Mouse (Mus musculus): Measurements from ENCODE around the gene Mfsd7a.

The Mfsd7a gene

DNA sequence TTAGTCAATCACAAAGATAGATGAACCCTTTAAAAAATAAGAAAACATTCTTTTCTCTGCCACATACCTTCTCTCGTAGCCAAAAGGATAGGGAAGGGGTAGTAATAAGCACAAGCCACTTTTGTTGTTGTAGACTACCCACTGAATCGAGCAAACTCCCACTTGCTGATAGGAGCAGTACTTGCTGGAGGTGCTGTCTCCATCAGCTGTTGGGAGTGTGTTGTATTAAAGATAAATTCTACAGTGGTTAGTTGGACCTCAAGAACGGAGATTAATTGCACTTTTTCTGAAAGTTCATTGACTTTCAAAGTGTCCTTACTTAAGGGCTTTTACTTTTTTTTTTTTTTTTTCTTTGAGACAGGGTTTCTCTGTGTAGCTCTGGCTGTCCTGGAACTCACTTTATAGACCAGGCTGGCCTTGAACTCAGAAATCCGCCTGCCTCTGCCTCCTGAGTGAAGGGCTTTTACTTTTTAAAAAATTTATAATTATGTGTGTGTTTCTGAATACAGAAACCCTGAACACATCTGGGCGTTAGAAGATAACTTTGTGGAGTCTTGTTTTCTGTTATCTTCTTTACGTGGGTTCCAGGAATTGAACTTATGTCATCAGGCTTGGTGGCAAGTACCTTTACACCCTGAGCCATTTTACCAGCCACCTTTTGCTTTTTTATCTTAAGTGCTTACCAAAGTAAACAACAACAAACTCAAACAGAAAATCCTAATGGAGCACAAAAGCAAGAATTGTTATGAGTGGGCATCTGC lies 16.6 kb upstream of the Mfsd7a start:
- peaks cover 51% of the 10 kb centered on the region for H3K4me1 ChIP-seq (replicated peaks; ENCODE audit: low read depth, low read length)
- TF ChIP-seq POU5F1 (IDR thresholded peaks at IDR 0.05; ENCODE audit: borderline replicate concordance, low read length) (no peak), NANOG (IDR thresholded peaks at IDR 0.05; ENCODE audit: borderline replicate concordance, low read length) (no peak), CTCF (conservative IDR thresholded peaks at IDR 0.05; ENCODE audit: low read length) (no peak)
- no peak overlapping the region for H3K4me3 ChIP-seq (replicated peaks; ENCODE audit: low read length)
- no peaks in the 10 kb centered on the region for H3K9me3 ChIP-seq (ENCODE audit: low read length)
- H3K27me3 ChIP-seq (ENCODE audit: insufficient read depth, low read length): 0 out of 2 replicates have a peak, but pooled peaks cover 3% of the 10 kb centered on the region
- H3K36me3 ChIP-seq (ENCODE audit: insufficient read depth, low read length): peaks cover 28% of the 10 kb centered on the region

- H3K4me1 ChIP-seq (replicated peaks; ENCODE audit: low read depth, low read length): peaks cover 49% of the 10 kb centered on the region
- H3K36me3 ChIP-seq (ENCODE audit: insufficient read depth, low read length): peaks cover 18% of the 10 kb centered on the region; the same call in 1 of the 2 replicates
- H3K27me3 ChIP-seq (ENCODE audit: insufficient read depth, low read length): peaks cover 26% of the 10 kb centered on the region
- no peak for TF ChIP-seq NANOG (IDR thresholded peaks at IDR 0.05; ENCODE audit: borderline replicate concordance, low read length)
- no peak for TF ChIP-seq POU5F1 (IDR thresholded peaks at IDR 0.05; ENCODE audit: borderline replicate concordance, low read length)
- TF ChIP-seq CTCF (conservative IDR thresholded peaks at IDR 0.05; ENCODE audit: low read length): no peak
- H3K9me3 ChIP-seq (ENCODE audit: low read length): no peaks in the 10 kb centered on the region
- peak overlapping the region; percentile 94 for H3K4me3 ChIP-seq (replicated peaks; ENCODE audit: low read length)
Observed at GRCm38 (mm10) chr5:108462446-108462845, 13.8 kb upstream of the Mfsd7a start.

DNA sequence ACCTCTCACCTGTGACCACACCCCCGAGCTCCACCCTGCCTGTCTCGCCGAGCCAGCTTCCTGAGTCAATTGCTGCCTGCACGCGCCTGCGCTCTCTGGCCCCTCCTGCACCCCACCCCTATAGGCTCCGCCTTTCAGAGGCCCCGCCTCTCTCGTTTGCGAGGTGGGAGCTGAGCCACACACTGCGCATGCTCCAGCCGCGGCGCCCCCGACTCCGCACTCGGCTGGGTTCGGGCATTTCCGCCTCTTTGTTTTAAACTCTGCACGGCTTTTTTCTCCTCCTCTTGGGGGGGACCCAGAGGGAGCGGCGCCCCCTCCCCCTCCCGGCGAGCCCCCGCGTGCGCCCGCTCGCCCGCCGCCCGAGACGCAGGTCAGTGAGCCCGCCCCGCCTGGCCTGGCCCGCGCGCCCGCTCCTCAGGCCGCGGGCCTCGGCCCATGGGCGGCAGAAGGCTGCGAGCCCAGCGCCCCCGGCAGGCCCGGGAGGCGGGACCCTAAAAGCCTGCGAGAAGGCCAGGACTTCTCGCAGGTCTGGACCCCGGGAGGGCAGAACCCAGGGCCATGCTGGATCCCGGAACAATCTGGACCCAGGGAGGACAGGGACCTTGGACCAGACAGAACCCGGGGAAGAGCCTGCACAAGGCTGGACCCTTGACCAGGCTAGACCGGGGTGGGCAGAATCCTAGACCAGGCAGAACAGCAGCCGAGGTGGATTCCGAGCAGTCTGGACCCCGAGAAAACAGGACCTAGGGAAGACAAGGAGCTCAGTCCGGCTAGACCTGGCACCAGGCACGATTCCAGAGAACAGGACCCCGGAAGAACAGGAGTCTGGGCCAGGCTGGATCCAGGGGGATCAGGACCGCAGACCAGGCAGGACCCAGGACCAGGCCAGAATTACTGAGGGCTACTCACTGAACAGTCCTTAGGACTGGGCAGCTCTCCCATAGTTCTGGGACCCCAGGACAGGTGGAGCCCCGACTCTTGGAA lies 12.7 kb upstream of the Mfsd7a start, which contains the start of gene Pcgf3:
TSS of gene Pcgf3 (plus strand) at position 151 of the 984 bp plus-strand sequence.
- H3K36me3 ChIP-seq (ENCODE audit: insufficient read depth, low read length): peaks cover 11% of the 10 kb centered on the region; the same call in 1 of the 2 replicates
- no peak for TF ChIP-seq CTCF (conservative IDR thresholded peaks at IDR 0.05; ENCODE audit: low read length)
- no peak for TF ChIP-seq POU5F1 (IDR thresholded peaks at IDR 0.05; ENCODE audit: borderline replicate concordance, low read length)
- peak within 1 kb of the TSS; percentile 94 for H3K4me3 ChIP-seq (replicated peaks; ENCODE audit: low read length)
- no peaks in the 10 kb centered on the region for H3K9me3 ChIP-seq (ENCODE audit: low read length)
- peaks cover 39% of the 10 kb centered on the region for H3K4me1 ChIP-seq (replicated peaks; ENCODE audit: low read depth, low read length)
- peaks cover 26% of the 10 kb centered on the region for H3K27me3 ChIP-seq (ENCODE audit: insufficient read depth, low read length)

DNA sequence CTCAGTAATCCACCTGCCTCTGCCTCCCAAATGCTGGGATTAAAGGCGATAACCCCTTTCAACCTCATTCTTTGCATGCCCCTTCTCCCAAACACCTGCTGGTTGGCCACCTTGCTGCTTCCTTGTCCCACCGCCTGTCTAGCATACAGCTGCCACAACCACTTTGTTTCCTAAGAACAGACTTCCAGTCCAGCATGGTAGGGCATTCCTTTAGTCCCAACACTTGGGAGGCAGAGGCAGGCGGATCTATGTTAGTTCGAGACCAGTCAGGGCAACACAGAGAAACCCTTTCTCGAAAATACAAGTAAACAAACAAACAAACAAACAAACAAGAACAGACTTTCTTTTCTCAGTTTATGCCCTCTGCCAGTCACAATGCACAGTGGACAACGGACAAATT lies 11.8 kb upstream of the Mfsd7a start:
- 0 out of 2 replicates have a peak, but pooled peaks cover 4% of the 10 kb centered on the region for H3K36me3 ChIP-seq (ENCODE audit: insufficient read depth, low read length)
- peaks cover 34% of the 10 kb centered on the region for H3K4me1 ChIP-seq (replicated peaks; ENCODE audit: low read depth, low read length)
- peaks cover 26% of the 10 kb centered on the region for H3K27me3 ChIP-seq (ENCODE audit: insufficient read depth, low read length)
- H3K9me3 ChIP-seq (ENCODE audit: low read length): no peaks in the 10 kb centered on the region
- TF ChIP-seq NANOG (IDR thresholded peaks at IDR 0.05; ENCODE audit: borderline replicate concordance, low read length) (no peak), CTCF (conservative IDR thresholded peaks at IDR 0.05; ENCODE audit: low read length) (no peak), POU5F1 (IDR thresholded peaks at IDR 0.05; ENCODE audit: borderline replicate concordance, low read length) (no peak)
- peak overlapping the region; percentile 70 for H3K4me3 ChIP-seq (replicated peaks; ENCODE audit: low read length)

- TF ChIP-seq NANOG (IDR thresholded peaks at IDR 0.05; ENCODE audit: borderline replicate concordance, low read length) (no peak), CTCF (conservative IDR thresholded peaks at IDR 0.05; ENCODE audit: low read length) (no peak), POU5F1 (IDR thresholded peaks at IDR 0.05; ENCODE audit: borderline replicate concordance, low read length) (no peak)
- Histone ChIP-seq H3K27me3 (ENCODE audit: insufficient read depth, low read length) (peaks cover 26% of the 10 kb centered on the region), H3K36me3 (ENCODE audit: insufficient read depth, low read length) (no peaks in the 10 kb centered on the region), H3K9me3 (ENCODE audit: low read length) (no peaks in the 10 kb centered on the region), H3K4me1 (replicated peaks; ENCODE audit: low read depth, low read length) (peaks cover 27% of the 10 kb centered on the region), H3K4me3 (replicated peaks; ENCODE audit: low read length) (no peak overlapping the region)
Observed at GRCm38 (mm10) chr5:108458706-108459105, 10.0 kb upstream of the Mfsd7a start.

- Histone ChIP-seq H3K27me3 (ENCODE audit: insufficient read depth, low read length) (peaks cover 29% of the 10 kb centered on the region), H3K4me3 (replicated peaks; ENCODE audit: low read length) (no peak overlapping the region), H3K9me3 (ENCODE audit: low read length) (no peaks in the 10 kb centered on the region), H3K4me1 (replicated peaks; ENCODE audit: low read depth, low read length) (peaks cover 9% of the 10 kb centered on the region), H3K36me3 (ENCODE audit: insufficient read depth, low read length) (no peaks in the 10 kb centered on the region)
- TF ChIP-seq NANOG (IDR thresholded peaks at IDR 0.05; ENCODE audit: borderline replicate concordance, low read length) (no peak), CTCF (conservative IDR thresholded peaks at IDR 0.05; ENCODE audit: low read length) (no peak), POU5F1 (IDR thresholded peaks at IDR 0.05; ENCODE audit: borderline replicate concordance, low read length) (no peak)
Observed at GRCm38 (mm10) chr5:108454094-108454493, 5.4 kb upstream of the Mfsd7a start.

GRCm38 (mm10) chr5:108452422-108452821 lies 3.7 kb upstream of the Mfsd7a start:
- Histone ChIP-seq H3K36me3 (ENCODE audit: insufficient read depth, low read length) (no peaks in the 10 kb centered on the region), H3K4me3 (replicated peaks; ENCODE audit: low read length) (no peak overlapping the region), H3K4me1 (replicated peaks; ENCODE audit: low read depth, low read length) (peaks cover 20% of the 10 kb centered on the region), H3K27me3 (ENCODE audit: insufficient read depth, low read length) (peaks cover 28% of the 10 kb centered on the region), H3K9me3 (ENCODE audit: low read length) (no peaks in the 10 kb centered on the region)
- TF ChIP-seq CTCF (conservative IDR thresholded peaks at IDR 0.05; ENCODE audit: low read length) (no peak), NANOG (IDR thresholded peaks at IDR 0.05; ENCODE audit: borderline replicate concordance, low read length) (no peak), POU5F1 (IDR thresholded peaks at IDR 0.05; ENCODE audit: borderline replicate concordance, low read length) (no peak)

DNA sequence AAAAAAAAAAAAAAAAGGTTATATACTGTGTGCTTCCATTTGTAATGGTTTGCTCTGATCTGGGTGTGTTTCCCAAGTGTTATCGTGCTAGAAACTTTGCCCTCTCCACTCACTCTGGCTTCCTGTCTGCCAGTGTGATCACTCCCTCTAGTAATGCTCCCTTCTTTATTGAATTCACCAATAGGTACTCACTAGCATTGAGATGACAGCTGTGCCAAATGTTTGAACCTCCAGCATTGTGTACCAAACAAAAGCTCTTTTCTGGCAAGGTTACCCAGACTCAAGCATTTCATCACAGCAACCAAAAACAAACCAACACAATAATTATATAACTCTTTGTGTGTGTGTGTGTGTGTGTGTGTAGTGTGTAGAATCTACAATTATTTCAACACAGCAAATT lies 2.9 kb upstream of the Mfsd7a start:
- TF ChIP-seq CTCF (conservative IDR thresholded peaks at IDR 0.05; ENCODE audit: low read length) (no peak), POU5F1 (IDR thresholded peaks at IDR 0.05; ENCODE audit: borderline replicate concordance, low read length) (no peak), NANOG (IDR thresholded peaks at IDR 0.05; ENCODE audit: borderline replicate concordance, low read length) (no peak)
- peaks cover 20% of the 10 kb centered on the region for H3K4me1 ChIP-seq (replicated peaks; ENCODE audit: low read depth, low read length)
- no peak overlapping the region for H3K4me3 ChIP-seq (replicated peaks; ENCODE audit: low read length)
- no peaks in the 10 kb centered on the region for H3K36me3 ChIP-seq (ENCODE audit: insufficient read depth, low read length)
- no peaks in the 10 kb centered on the region for H3K9me3 ChIP-seq (ENCODE audit: low read length)
- peaks cover 35% of the 10 kb centered on the region for H3K27me3 ChIP-seq (ENCODE audit: insufficient read depth, low read length)

Data from E14TG2a.4 (cell line).